Mouse (Mus musculus) CD8-positive naive resting alpha-beta T cell, adult 2 months (primary cell): ENCODE measurements around the gene Wdr46.
"Not testable (repeated sequence)": the region's sequence is repeated elsewhere in the genome, so short reads cannot be mapped to it uniquely, and the experiment has no call there.

Experiments
- DNase-seq, 2 experiments: peaks; one replicate each; pipeline ENCODE4 v3.0.0; 2022; ENCODE audit warnings: low read depth in 2 of 2, low spot score in 2 of 2

Wdr46 gene

DNA sequence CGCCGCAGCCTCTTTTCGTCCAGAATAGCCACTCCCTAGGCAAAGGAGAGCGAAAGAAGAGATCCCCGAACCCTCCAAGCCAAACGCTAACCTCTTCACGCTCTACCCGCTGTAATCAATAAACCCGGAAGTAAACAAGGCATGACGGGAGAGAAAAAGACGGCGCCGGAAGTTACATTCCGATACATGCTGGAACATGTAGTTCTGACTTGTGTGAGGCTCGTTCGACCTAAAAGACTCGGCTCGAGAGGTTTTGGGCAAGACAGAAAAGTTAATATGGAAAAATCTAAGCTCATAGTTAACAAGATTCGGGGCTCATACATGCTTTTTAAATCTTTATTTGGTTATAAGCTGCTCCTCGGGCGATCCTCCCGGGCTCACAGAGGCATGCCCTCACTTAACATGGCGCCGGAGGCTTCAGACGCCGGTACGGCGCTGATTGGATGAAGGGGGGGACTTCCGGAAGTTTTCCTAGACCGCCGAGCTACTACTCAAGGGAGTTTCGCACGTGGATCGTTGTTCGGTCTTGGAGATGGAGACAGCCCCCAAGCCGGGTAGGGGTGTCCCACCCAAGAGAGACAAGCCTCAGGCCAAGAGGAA lies at the start of gene Wdr46, which contains the start of gene Pfdn6:
Gene Wdr46, plus strand, starts transcription at position 455 of the 600 bp plus-strand sequence.
Gene Pfdn6, minus strand, starts transcription at position 138 of the 600 bp plus-strand sequence.
- DNase-seq, result peak; percentile 75 to 79

DNA sequence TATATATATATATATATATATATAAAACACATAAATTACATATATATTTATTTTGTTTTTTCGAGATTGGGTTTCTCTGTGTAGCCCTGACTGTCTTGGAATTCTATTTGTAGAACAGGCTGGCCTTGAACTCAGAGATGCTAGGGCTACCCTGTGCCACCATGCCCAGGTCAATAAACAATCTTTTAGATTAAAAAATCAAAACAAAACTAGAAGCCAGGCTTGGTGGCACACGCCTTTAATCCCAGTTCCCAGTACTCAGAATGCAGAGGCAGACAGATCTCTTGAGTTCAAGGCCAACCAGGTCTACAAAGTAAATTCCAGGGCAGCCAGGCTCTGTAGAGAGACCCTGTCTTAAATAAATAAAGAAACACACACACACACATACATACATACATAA lies 49.1 kb upstream of the Wdr46 start:
- no peak for DNase-seq

DNA sequence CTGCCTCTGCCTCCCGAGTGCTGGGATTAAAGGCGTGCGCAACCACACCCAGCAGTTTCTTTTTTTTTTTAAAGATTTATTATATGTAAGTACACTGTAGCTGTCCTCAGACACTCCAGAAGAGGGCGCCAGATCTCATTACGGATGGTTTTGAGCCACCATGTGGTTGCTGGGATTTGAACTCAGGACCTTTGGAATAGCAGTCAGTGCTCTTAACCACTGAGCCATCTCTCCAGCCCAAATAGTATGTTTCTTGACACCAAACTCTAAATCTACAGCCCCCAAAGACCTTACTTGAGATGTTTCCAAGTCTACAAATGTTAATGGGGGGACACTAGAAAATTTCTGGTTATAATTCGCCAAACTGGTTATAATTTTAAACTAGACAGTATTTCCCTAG lies 48.6 kb upstream of the Wdr46 start:
- DNase-seq, result not testable (repeated sequence)

- no peak for DNase-seq
Observed at GRCm38 (mm10) chr17:33892429-33892828, 48.0 kb upstream of the Wdr46 start.

GRCm38 (mm10) chr17:33893011-33893410 lies 47.4 kb upstream of the Wdr46 start:
- not testable (repeated sequence) for DNase-seq

- DNase-seq, result peak in 1 of 2 experiments; percentile 47
Observed at GRCm38 (mm10) chr17:33897114-33897794, 43.2 kb upstream of the Wdr46 start.

GRCm38 (mm10) chr17:33898193-33898592 lies 42.3 kb upstream of the Wdr46 start:
- DNase-seq, result not testable (repeated sequence)

DNA sequence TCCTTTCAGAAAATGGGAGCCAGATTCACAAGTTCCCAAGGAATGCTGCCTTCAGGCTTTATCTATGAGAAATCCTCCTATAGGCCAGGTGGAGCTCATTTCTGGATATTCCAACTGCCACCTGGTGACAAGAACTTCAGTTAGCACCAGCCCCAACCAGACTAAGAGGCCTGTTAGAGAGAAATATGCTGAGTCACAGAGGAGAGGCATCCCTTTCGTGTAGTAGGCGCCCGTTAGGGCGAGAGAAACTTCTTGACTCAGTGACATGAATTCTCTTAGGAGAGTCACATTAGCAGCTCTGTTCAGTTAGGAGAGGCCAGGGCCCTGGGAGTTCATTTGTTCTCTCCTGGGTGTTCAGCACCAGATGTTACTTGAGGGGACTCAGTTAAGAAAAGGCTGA lies 40.8 kb upstream of the Wdr46 start:
- DNase-seq, result no peak

- DNase-seq, result no peak
Observed at GRCm38 (mm10) chr17:33900281-33900988, 40.0 kb upstream of the Wdr46 start.

DNA sequence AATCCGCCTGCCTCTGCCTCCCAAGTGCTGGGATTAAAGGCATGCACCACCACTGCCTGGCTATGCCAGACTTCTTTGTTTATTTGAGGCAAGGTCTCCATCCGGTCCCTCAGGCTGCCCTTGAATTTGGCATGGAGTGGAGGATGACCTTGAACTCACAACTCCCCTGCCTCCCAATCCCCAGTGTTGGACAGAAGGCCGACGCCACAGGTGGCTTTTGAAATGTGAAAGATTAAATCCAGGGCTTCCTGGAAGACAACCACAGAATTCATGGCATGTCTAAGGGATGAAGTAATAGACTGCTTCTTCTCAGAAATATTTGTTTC lies 39.5 kb upstream of the Wdr46 start:
- DNase-seq, result no peak

DNA sequence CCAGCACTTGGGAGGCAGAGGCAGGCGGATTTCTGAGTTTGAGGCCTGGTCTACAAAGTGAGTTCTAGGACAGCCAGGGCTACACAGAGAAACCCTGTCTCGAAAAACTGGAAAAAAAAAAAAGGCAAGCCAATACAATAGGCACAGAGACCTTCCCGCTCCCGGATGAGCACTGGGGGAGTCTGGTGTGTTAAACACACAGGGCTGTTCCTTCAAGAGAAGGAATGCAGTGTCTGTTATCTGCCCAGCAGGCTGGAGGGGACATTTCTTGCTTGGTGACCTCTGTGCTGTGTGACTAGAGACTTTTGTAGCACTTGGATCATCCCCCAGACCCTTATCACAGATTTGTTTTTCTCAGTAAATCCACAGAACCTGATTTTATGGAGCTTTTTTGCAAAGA lies 38.8 kb upstream of the Wdr46 start:
- no peak for DNase-seq

GRCm38 (mm10) chr17:33902079-33902478 lies 38.4 kb upstream of the Wdr46 start:
- DNase-seq, result no peak

GRCm38 (mm10) chr17:33902491-33902890 lies 38.0 kb upstream of the Wdr46 start:
- DNase-seq, result no peak

DNA sequence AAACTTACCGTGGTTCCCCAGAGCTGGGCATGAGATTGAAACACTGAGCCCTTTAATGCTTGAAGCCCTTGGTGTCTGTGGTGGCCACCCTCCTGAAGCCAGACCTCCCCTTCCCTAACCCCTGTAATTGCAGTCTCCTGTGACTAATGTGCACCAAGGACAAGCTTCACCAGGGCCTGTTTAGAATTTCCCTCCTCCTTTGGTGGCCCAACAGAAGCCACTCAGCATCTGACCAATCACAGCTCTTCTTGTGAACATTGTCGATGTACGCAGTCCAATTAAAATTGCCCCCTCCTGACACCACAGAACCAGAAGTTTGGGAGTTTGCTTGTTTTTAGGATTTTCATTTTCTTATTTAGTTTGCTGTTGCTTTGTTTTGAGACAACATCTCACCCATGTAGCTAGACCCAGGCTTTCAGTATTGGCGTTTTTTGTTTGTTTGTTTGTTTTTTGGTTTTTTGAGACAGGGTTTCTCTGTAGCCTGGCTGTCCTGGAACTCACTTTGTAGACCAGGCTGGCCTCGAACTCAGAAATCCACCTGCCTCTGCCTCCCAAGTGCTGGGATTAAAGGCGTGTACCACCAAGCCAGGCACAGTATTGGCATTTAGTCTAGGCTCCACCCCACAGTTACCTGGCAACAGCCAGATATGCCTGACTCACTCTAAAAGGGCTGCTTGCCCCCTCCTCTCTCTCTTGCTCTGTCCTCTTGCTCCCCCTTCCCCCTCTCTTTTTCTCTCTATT lies 36.4 kb upstream of the Wdr46 start:
- not testable (repeated sequence) for DNase-seq

DNA sequence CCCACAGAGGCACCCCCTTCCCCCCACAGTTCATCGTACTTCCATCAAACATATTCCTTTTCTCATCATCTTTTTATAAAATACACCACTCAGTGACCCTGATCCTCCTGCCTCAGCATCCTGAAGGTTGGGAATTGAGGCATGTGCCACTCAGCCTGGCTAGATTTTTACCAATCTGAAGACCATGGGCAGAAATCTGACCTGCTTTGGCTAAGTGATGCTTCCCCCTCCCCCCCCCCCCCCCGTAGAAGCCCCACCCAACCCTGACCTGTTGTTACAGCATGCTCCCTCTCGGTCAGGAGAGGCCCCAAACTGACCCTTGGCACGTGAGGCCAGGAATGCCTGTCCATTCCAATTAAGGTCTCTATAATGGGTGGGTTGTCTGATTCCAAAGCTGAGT lies 35.6 kb upstream of the Wdr46 start, which contains the start of gene Platr17:
Gene Platr17, plus strand, starts transcription at position 301 of the 400 bp plus-strand sequence.
- not testable (repeated sequence) for DNase-seq

DNA sequence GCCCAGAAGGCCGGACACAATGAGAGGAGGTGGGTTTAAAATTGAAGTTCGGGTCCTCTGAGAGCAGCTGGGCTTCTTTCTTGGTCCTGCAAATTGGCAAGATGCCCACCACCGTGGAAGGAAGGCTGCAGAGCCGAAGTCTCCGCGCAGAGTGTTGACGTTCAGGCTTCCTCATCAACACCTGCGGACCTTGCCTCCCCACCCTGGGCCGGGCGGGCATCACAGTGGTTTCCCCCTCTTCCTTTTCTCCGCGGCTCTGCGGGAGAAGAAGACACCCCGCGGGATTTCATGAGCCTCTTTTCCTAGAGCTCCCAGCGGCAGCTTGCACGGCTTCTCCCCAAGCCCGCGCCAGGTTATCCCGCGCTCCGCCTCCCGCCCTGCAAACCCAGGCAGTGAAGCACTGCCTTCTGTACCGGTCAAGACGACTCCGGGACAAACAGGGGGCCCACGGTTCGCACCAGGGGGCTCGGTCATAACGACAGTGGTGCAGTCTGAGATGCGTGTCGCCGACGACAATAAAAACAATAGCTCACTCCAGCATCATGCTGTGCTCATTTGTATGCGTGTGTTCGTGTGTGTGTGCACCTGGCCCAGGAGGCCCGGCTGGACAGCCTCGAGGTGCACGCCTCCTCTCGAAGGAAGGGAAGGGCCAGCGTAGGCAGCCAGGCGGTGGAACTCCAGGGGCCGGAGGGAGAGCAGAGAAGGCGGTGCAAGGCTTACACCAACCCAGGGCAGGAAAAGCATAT lies 32.0 kb upstream of the Wdr46 start:
- DNase-seq, result no peak

DNA sequence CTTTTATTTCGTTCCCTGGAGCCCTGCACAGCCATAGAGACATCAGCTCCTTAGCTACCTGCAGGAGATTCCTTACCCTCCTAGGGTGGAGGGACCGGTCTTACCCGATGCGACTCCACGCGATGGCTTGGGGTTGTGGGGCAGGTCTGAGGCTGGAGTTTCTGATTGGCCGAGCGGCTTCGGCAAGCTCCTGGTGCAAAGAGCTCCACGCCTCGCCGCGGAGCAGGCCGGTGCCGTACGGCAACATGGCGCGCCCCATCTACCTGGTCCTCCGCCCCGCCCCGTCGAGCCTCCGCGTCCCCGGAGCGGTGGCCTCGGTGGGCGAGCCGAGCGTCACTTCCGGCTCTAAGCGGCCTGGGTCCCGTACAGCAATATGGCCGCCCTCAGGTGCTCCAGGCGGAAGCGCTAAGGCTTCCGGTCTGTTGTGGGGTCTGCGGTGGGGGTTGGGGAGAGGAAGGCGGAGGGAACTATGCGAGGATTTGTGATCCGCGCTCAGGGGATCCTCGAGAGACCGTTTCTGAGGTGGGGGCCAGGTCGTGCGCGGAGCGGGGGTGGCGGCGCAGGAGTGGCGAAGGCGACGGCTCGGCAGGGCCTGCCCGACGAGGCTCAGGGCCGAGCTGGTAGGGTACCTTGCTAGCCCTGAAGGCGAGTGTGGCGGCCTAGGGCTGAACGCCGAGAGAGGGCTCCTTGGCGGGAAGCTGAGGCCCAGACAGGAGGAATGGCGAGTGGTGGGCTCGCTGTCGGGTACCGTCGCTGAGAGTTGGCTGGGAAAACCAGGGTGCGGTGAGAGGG lies 31.2 kb upstream of the Wdr46 start, which contains the start of gene Daxx:
Gene Daxx, plus strand, starts transcription at position 338 of the 792 bp plus-strand sequence.
- DNase-seq, result peak; percentile 97

DNA sequence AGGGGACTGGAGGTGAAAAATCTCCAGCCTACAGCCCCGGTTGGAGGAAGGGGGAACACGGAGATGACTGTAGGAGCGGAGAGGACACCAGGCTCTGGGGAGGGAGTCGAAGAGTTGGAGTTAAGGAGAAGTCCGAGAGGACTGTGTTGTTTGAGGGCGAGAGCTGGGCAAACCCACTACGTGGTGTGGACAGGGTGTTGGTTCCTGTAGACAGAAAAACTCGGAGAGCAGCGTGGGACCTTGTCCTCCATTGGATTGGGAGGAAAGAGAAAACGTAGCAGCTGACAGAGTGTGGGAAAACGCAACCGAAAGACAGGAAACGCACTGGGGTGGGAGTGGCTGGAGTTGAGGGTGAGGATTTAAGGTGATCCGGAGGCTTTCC lies 30.6 kb upstream of the Wdr46 start:
- DNase-seq, result peak in 1 of 2 experiments; percentile 30

GRCm38 (mm10) chr17:33910346-33911051 lies 30.0 kb upstream of the Wdr46 start:
- DNase-seq, result no peak
